Mouse (Mus musculus) spleen, postnatal 36 days (tissue): ENCODE measurements around the gene Usp54.
"Not testable (repeated sequence)": the region's sequence is repeated elsewhere in the genome, so short reads cannot be mapped to it uniquely, and the experiment has no call there.

Experiments
- DNase-seq, 2 experiments: peaks; one replicate each; pipeline ENCODE4 v3.0.0; 2022; ENCODE audit warnings: low spot score in 2 of 2, mixed read lengths in 1 of 2

The Usp54 gene

DNA sequence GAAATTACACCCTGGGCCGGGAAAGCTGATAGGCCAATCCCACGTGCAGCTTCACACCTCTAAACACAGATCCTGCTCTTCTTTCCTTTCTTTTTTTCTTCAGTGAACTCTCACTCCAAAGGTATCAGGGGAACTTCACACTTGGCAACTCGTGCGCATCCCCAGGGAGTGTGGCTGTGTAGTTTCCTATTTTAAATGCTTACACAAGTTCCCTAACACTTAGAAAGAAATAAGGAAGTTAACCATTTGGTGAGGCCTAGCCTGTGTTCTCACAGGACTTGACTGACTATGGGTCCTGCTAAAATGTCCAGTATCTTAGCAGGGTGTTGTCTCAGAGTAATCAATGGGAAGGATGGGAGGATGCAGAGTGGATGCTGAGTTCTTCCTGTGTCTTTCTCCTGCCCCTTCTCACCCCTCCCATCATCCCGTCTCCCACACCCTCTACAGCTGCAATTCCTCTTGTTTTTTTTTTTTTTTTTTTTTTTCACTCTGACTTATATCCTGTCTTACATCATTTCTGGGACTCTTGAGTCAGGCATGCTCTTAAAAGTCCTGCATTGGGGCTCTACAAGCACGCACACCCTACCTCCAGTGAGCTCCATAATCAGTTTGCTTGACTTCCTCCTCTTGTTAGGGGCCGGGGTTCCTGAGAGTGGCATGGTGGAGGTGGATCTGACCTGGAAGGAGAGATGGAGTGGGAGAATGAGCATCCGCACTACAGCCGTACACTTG, 14.0 kb upstream of the Usp54 start:
- no peak for DNase-seq

DNA sequence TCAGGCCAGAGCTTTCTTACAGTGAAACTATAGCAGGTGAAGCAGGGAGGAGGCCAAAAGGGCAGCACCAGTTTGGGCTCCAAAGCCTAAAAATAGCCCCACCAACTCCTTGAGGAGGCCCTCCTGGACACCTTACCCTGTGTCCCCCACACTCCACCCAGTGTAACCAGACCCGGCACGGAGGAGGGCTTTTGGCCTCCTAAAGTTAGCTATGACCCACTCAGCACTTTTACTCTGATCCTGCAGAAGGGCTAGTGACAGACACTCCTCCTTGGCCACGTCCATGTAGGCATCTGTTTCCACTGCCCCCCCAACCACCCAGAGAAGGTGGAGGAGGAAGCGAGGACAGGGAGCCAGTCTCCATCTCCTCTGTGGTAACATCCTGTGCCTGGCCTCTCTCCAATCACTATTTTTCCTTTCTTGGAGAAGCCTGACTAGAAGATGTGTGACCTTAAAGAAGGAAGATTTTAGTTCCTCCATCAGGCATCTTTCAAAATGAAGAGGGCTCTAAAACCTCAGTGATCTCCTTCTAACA, 10.9 kb upstream of the Usp54 start:
- no peak for DNase-seq

DNA sequence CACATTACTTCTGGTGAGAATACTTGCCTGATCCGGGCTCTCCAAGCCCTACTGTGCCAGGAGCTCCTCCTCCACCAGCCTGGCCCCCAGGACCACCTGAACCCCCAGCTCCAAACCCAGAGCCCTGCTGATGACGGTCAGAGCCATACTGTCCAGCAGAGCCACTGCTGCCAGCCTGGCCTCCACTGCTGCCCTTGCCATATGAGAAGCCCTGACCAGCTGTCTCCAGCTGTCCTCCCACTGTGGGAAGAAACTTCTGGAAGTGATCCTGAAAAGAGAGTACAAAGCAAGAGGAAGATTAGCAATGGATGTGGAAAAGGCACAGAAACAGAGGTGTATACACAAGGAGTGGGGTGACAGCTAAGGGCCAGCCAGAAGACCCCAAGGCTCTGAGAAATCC, 10.1 kb upstream of the Usp54 start:
- no peak for DNase-seq

DNA sequence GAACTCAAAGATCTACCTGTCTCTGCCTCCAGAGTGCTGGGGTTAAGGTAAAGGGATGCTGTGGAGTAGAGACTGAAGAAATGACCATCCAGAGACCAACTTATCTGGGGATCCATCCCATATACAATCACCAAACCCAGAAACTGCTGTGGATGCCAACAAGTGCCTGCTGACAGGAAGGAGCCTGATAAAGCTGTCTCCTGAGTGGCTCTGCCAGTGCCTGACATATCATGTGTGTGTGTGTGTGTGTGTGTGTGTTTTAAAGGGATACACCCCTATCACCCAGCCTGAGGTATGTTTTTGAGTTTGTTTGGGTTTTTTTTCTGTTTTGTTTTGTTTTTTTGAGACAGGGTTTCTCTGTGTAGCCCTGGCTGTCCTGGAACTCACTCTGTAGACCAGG, 5.5 kb upstream of the Usp54 start:
- no peak for DNase-seq

DNA sequence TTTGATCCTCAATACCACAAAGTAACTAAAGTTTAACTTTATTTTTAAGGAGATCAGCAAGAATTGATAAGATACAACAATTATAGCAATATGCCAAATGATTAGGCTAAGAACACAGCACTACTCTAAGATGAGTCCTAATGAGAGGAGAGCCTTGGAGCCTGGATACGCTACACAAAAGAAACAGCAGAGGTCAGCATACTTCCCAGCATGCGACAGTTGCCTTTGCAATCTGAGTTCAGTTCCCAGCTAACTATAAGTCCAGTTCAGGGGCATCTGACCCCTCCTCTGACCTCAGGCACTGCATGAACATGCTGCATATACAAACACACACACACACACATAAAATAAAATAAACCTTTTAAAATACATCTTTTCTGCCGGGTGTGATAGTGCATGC, 4.7 kb upstream of the Usp54 start:
- no peak for DNase-seq

DNA sequence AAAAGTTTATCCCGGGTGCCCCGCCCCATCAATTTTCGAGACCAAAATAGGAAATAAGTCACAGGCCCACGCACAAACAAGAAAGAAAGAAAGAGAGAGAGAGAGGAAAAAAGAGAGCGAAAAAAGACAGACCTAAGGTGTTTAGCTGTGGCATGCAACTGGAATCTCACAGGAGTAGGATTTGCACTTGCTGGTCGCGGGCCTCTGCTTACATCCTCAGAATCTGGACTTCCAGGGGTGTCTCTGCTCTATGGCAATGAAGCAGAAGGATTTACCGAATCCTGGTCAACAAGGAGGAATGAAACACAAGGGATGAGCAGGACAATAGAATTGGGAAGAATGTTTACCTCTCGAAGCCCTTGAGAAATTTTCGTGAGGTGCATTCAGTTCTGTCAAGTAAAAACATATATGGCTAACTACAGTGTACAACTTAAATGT, 594 bp upstream of the Usp54 start:
- DNase-seq, result no peak

DNA sequence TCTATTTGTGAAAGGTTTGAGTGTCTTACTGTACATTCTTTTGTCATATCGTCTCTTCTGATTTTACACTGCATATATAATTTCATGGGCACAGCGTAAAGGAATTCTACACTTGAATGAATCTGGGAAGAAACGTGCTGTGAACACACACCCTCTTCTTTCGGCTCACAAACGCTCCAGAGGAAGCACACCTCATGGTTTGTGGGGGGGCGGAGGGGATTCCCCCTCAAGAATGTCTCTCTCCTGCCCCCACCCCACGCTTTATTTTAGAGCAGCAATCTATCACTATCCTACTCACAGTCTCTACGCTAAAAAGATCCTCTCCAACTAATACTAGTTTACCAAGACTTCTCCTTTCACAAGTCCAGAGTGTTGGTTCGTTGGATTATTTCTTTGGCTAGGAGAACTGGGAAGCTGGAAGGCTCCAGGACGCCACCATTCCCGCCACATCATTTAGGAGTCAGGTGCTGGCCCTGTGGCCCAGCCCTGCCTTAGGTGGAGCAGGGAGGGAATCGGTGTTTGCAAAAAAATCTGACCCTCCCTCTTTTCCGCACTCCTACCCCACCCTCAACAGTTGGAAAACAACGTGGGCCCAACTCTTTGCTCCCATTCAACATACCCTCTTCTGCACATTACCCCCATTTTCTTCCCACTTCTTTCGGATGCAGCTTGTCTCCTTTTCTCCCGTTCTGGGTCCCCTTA, 794 bp downstream of the Usp54 start:
- DNase-seq, result peak; percentile 67 to 80

DNA sequence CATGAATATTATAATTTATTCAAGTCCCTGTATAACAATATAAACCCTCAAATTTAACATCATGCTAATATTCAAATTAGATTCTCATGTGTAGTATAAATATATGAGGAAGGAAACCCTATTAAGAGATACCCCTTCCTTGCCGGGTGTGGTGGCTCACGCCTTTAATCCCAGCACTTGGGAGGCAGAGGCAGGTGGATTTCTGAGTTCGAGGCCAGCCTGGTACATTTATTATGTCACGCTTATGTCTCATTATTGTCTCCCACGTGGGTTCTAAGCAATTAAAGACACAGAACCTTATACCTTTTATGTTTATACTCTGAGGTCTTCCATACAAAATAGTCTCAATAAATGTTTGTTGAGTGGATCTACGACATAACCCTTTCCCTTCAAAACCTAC, 2.2 kb downstream of the Usp54 start:
- DNase-seq, result no peak

- DNase-seq, result no peak
Measured at GRCm38 (mm10) chr14:20637818-20638574, 2.9 kb downstream of the Usp54 start.

GRCm38 (mm10) chr14:20636968-20637367, 3.9 kb downstream of the Usp54 start:
- DNase-seq, result not testable (repeated sequence)

DNA sequence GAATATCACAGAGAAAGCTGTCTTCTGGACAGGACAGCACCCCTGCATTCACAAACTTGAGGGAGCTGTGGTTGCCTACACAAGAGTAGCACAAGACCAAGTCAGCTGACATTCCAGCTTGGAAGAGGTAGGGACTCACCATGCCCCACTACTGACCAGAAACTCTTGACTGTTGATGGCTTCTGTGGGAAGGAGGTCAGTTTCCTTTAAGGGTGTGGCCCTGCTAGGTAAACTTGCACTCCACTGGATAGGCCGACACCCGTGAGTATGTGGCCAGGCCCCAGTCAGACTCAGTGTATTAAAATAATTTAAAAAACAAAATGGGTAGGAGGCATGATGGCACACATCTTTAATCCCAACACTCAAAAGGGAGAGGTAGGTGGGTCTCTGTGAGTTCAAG, 5.3 kb downstream of the Usp54 start:
- DNase-seq, result no peak

GRCm38 (mm10) chr14:20631253-20631652, 9.6 kb downstream of the Usp54 start:
- DNase-seq, result no peak

DNA sequence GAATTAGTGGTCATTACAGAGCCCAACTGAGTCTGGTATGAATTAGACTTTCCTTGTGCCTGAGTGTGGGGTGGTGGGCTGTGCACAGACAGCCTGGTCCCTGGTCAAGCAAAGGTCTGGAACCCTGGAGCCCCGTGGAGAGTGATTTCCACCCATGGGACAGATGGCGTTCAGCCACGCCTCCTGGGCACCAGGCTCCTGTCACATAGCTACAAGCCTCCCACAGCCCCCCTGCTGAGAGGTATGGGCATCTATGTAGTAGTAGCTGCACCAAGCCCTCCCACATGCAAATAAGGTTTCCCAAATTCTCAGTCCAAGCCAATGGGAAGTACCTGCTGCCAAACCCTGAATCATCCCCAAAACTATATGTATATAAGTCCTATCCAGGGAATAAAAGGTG, 13.9 kb downstream of the Usp54 start:
- no peak for DNase-seq

GRCm38 (mm10) chr14:20626447-20626846, 14.4 kb downstream of the Usp54 start:
- no peak for DNase-seq

DNA sequence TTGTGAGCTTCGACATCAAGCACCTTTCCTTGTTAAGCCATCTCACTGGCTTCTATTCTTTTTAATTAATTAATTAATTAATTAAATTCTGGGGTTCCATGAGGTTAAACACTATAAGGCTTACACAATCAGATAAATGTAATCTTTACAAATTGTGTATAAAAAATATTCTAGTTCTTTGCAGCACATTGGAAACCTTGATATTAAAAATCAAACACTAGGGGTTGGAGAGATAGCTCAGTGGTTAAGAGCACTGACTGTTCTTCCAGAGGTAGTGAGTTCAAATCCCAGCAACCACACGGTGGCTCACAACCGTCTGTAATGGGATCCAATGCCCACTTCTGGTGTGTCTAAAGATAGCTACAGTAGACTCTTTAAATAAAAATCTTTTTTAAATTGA, 18.0 kb downstream of the Usp54 start:
- no peak for DNase-seq

- no peak for DNase-seq
Measured at GRCm38 (mm10) chr14:20622412-20622811, 18.5 kb downstream of the Usp54 start.

- DNase-seq, result no peak
Measured at GRCm38 (mm10) chr14:20621903-20622302, 19.0 kb downstream of the Usp54 start.

DNA sequence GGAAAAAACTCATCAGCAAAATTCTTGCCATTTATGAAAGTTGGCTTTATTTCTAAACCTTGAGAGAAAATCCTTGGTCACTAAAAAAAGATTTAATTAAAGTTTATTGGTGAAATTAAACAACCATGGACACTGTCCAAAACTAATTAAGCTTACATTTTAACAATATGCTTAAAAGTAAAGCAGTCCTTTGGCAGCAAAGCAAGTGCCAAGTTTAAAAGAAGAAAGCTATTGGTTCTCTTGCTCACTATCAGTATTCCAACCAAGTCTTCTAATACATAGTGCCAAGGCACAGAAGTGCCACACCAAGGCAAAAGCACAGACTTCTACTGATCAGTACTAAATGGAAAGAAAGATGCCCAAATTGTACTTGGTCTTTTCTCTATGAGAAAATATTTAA, 21.7 kb downstream of the Usp54 start:
- DNase-seq, result no peak

DNA sequence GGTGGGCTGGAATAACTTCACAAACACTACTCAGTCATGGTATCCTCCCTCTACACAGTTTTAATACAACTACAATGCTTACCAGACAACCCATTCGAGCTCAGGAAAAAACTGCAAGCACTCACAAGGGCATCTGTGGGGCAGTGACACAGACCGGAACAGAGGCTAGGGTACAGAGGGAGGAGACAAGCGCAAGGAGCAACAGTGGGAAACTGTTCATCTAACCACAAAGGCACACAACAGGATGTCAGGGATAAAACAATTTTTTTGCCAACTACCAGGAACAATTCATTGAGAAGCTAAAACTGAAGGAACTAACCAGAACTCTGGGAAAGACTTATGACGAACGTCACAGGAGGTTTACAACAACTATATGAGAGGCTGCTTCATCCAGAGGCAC, 22.7 kb downstream of the Usp54 start:
- DNase-seq, result no peak

DNA sequence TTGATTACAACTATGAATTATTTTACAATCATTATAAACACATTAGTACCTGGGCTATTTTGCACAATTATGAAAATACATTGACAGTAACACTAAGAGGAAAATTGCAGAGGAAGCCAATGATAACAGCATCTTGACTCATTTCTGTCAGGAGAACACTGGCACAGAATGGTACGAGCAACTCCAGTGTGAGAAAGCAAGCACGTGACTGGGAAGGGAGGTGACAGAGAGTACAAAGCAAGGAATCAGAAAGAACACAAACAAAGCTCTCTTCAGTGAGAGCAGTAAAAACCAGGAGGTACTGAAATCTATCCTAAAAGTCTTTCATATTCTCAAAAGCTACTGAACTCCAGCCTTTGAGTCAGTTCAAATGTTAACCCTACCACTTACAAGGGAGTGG, 24.4 kb downstream of the Usp54 start:
- DNase-seq, result no peak

DNA sequence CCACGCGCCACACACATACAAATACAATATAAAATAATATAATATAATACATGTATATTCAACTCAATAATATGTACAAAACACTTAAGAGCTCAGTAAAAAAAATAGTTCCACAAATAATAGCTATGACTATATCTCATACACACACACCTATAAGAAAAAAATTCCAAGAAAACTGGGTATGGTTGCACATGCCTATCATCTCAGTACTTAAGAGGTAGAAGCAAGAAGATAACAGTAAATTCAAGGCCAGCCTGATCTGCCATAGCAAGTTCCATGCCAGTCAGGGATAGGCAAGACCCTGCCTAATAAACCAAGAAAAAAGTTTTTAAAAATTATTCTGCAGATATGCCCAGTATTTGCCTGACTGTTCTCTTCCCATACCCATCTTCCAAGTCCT, 25.8 kb downstream of the Usp54 start:
- DNase-seq, result no peak

DNA sequence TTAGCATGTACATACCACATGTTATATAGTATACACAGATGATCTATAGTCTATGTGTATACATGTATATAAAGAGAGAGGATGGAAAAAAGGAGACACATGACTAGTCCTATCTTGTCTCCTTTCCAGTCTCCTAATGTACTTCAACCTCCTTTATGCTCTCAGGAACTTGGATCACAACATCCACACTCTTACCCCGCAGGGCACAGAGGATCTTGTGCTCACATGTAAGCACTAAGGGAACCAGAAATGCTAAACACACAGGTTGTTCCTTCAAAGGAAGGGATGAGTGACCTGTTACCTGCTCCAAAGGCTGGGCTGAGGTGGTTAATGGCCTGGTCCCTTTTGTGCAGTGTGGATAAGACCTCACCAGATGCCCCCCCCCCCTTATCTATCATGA, 28.0 kb downstream of the Usp54 start:
- no peak for DNase-seq

GRCm38 (mm10) chr14:20610146-20610545, 30.7 kb downstream of the Usp54 start:
- no peak for DNase-seq
